Mouse (Mus musculus) brain, adult 2 months (tissue): Measurements from ENCODE around the gene Spats2.
A peak's percentile ranks its signal among the peaks of the same experiment; 100 is the strongest.
"Not testable (repeated sequence)": the region's sequence is repeated elsewhere in the genome, so short reads cannot be mapped to it uniquely, and the experiment has no call there.

Experiments
- DNase-seq: peaks from one replicate; pipeline ENCODE4 v3.0.0; 2011; ENCODE audit warnings: low read depth, low spot score

Gene Spats2

GRCm38 (mm10) chr15:99125711-99126080 is at the start of gene Spats2:
Gene Spats2 (plus strand): TSS chr15:99125916.
- DNase-seq: no peak

- DNase-seq: not testable (repeated sequence)
Measured at GRCm38 (mm10) chr15:99076011-99076410, 49.7 kb upstream of the Spats2 start.

GRCm38 (mm10) chr15:99078181-99078910 is 47.4 kb upstream of the Spats2 start:
- DNase-seq: no peak

- DNase-seq: no peak
Measured at GRCm38 (mm10) chr15:99079804-99080203, 45.9 kb upstream of the Spats2 start.

- DNase-seq: no peak
Measured at GRCm38 (mm10) chr15:99082322-99082721, 43.4 kb upstream of the Spats2 start.

- DNase-seq: no peak
Measured at GRCm38 (mm10) chr15:99082840-99083239, 42.9 kb upstream of the Spats2 start.

GRCm38 (mm10) chr15:99083258-99083657 is 42.5 kb upstream of the Spats2 start:
- DNase-seq: peak; percentile 61

GRCm38 (mm10) chr15:99083867-99084557 is 41.7 kb upstream of the Spats2 start:
- no peak for DNase-seq

- DNase-seq: no peak
Measured at GRCm38 (mm10) chr15:99084618-99085017, 41.1 kb upstream of the Spats2 start.

- DNase-seq: no peak
Measured at GRCm38 (mm10) chr15:99085997-99086396, 39.7 kb upstream of the Spats2 start.

- no peak for DNase-seq
Measured at GRCm38 (mm10) chr15:99087253-99088075, 38.3 kb upstream of the Spats2 start, which contains the start of gene C1ql4. Gene C1ql4 (minus strand): TSS chr15:99087817.

GRCm38 (mm10) chr15:99088292-99088691 is 37.4 kb upstream of the Spats2 start:
- peak; percentile 63 for DNase-seq

- no peak for DNase-seq
Measured at GRCm38 (mm10) chr15:99089069-99089468, 36.6 kb upstream of the Spats2 start.

GRCm38 (mm10) chr15:99092870-99093269 is 32.8 kb upstream of the Spats2 start, which contains the start of gene Dnajc22:
Gene Dnajc22 (plus strand): TSS chr15:99093170.
- no peak for DNase-seq

- DNase-seq: peak; percentile 51
Measured at GRCm38 (mm10) chr15:99093291-99094258, 32.1 kb upstream of the Spats2 start.

GRCm38 (mm10) chr15:99094631-99095270 is 31.0 kb upstream of the Spats2 start:
- DNase-seq: no peak

GRCm38 (mm10) chr15:99095356-99095755 is 30.4 kb upstream of the Spats2 start:
- DNase-seq: no peak

GRCm38 (mm10) chr15:99096061-99096793 is 29.5 kb upstream of the Spats2 start:
- no peak for DNase-seq

- DNase-seq: no peak
Measured at GRCm38 (mm10) chr15:99096831-99097500, 28.8 kb upstream of the Spats2 start.
